Mouse (Mus musculus) megakaryocyte-erythroid progenitor cell, adult 5-6 weeks (primary cell): ENCODE measurements around the gene Mrpl4. TPM values are rescaled to one million over a fixed set of nuclear protein-coding genes. Genes with fewer than 3 reads are reported as not detected.
"Not testable (repeated sequence)": the region's sequence is repeated elsewhere in the genome, so short reads cannot be mapped to it uniquely, and the experiment has no call there.

Source experiments
- ATAC-seq: replicated peaks from 2 replicates; pipeline ENCODE4 v1.8.0; 2016; ENCODE audit warnings: mild to moderate bottlenecking, inconsistent platforms; ENCODE audit not compliant: severe bottlenecking, poor library complexity, low FRiP score, low TSS enrichment
- total RNA-seq, 2 experiments: library from RNA; stranded (forward) in 1 of 2; stranded (reverse) in 1 of 2; fragments of 200-1000, 215-1000 nt in 1 of 2; fragments of >200 nt in 1 of 2; fragmentation: Nextera tagmentation in 1 of 2; gene quantifications; 2 replicates each; pipeline ENCODE4 v1.2.3; 2014 to 2017

Mrpl4 gene
- total RNA-seq, 2 experiments from 2014 or later = 43.3 to 78.8 TPM

DNA sequence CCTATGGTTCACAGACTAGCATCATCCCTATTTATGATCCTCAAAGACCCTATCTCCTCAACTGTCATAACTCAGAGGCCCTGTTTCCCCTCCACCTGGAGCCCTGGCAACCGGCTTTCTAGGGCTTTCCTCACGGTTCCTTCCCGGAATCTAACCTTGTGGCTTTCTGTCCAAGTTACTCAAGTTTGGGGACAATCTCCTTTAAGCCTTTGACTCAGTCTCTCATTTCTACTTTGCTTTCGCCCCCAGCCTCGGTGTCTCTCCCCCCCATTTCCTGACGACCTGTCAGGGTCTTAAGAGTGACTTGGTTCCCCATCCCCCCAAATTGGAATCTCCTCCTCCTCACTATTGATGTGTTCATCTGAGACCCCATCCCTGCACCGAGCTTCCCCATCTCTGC is 30.0 kb downstream of the Mrpl4 start:
- no peak for ATAC-seq

DNA sequence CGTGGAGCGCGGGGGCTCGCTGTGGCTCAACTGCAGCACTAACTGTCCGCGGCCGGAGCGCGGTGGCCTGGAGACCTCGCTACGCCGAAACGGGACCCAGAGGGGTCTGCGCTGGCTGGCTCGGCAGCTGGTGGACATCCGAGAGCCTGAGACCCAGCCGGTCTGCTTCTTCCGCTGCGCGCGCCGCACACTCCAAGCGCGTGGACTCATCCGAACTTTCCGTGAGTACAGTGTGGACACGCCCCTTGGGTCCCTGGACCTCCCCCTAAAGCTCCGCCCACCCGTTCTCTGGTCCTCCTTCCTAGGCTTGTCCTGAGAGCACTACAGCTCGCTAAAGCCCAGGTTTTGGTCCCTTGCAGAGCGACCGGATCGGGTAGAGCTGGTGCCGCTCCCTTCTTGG is 30.6 kb downstream of the Mrpl4 start:
- peak; percentile 46 for ATAC-seq

DNA sequence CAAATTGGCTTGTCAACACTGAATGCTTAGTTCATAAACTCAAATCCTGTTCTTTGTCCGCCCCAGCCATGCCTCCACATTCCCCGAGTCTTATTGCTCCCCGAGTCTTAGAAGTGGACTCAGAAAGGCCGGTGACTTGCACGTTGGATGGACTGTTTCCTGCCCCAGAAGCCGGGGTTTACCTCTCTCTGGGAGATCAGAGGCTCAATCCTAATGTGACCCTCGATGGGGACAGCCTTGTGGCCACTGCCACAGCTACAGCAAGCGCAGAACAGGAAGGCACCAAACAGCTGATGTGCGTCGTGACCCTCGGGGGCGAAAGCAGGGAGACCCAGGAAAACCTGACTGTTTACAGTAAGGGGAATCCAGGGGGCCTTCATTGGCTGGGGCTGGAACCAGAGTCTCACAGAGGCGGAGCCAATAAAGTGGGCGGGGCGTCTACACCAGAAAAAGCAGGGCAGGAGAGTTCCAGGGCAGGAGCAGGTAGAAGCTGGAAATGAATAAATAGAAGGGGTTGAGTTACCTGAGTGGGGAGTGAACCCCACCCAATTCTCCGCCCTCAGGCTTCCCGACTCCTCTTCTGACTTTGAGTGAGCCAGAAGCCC is 32.0 kb downstream of the Mrpl4 start:
- no peak for ATAC-seq

DNA sequence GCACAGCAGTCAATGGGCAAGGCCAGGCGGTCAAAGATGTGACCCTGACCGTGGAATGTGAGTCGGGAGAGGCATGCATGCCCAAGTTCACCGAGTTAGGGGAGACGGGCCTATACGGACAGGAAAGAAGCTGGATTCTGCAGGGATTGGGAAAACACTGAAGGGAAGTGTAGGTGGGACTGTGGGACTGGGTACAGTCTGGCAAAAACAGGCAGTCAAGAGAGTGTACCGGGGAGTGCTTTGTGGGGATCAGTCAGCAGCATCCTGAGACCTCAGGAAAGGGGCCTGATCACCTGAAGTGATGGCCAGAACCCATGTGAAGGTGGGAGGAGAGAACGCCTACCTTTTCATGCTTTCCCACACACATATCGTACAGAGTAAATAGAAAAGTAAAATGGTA is 33.0 kb downstream of the Mrpl4 start:
- ATAC-seq = no peak

DNA sequence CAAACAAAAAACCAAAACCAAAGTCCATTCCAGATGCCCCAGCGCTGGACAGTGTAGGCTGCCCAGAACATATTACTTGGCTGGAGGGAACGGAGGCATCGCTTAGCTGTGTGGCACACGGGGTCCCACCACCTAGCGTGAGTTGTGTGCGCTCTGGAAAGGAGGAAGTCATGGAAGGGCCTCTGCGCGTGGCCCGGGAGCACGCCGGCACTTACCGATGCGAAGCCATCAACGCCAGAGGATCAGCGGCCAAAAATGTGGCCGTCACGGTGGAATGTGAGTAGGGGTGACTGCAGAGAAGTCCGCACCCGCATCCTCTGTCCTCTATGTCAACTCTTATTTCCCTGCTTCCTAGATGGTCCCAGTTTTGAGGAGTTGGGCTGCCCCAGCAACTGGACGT is 33.6 kb downstream of the Mrpl4 start:
- no peak for ATAC-seq

DNA sequence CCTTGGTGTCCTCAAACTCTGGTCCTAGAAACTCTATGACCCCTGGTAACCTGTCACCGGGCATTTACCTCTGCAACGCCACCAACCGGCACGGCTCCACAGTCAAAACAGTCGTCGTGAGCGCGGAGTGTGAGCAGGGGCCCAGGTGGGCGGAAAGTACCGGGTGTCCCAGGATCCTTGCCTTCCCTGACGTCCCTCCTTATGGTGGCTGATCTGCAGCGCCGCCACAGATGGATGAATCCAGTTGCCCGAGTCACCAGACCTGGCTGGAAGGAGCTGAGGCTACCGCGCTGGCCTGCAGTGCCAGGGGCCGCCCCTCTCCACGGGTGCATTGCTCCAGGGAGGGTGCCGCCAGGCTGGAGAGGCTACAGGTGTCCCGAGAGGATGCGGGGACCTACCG is 34.1 kb downstream of the Mrpl4 start:
- no peak for ATAC-seq

DNA sequence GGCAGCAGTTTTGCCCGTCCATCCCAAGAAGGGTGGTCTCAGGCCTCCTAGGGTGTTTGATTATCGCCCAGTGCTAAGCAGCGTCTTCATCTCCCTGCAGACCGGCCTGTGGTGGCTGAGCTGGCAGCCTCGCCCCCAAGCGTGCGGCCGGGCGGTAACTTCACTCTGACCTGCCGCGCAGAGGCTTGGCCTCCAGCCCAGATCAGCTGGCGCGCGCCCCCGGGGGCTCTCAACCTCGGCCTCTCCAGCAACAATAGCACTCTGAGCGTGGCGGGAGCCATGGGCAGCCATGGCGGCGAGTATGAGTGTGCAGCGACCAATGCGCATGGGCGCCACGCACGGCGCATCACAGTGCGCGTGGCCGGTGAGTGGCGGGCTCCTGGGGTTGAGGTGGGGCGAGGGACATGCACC is 34.9 kb downstream of the Mrpl4 start:
- no peak for ATAC-seq

DNA sequence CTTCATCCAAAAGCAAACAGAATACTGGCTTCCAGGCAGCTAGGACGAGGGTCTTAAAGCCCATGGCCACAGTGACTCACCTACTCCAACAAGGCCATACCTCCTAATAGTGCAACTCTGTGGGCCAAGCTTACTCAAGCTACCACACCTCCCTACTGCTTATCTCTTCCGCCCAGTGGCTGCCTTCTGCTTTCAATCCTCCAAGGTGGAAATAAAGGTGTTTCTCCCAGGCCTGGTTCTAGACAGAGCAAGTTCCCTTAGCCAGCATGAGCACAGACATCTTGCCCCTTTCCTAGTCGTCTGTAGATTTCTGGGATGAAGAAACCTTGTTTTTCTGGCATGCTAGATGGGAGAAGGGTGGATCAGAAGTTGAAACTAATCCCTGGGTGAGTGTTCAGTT is 37.2 kb downstream of the Mrpl4 start:
- ATAC-seq = peak; percentile 60

DNA sequence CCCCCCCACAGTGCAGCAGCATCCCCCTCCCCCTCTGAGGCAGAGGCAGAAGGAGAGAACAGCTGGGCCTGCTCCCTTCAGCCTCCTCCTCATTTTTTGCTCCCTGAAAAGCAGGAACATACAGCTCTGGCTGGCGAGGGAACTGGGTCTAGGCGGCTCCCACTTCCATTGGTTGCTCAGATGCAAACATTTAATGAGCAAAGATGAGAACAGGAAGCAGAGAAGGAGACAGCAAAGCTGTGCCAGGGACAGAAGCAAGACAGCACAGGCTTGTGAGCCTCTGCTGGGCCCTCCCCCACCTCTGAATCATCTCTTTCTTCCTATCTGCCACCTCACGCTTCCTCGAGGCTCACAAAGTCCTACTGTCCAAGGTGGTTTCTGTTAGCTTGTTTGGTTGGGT is 38.8 kb downstream of the Mrpl4 start:
- ATAC-seq = no peak

DNA sequence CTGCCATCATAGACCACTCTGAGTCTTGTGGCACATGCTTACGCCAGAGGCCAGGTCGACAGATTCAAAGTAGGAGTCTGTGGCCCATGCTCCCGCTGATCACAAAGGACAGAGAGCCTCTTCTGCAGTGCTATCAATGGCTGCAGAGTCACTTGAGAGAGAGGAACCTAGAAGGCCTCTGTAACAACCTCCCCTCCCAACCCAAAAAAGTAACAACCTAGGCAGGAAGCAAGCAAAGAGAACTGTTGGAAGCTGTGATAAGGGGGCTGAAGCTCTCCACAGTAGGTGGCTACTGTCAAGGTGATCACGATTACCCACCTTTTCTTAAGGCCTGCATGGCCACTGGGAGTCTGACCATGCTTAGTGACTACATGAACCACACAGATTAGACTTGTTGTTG is 41.0 kb downstream of the Mrpl4 start:
- ATAC-seq = no peak

DNA sequence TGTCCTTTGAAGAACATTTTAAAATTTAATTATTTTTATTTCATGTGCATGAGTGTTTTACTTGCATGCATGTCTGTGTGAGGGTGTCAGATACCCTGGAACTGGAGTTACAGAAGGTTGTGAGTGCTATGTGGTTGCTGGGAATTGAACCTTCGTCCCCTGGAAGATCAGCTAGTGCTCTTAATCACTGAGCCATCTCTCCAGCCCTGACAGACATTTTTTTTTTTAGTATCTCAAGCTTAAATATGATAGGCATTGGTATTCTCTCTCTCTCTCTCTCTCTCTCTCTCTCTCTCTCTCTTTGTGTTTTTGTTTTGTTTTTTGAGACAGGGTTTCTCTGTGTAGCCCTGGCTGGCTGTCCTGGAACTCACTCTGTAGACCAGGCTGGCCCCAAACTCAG is 42.2 kb downstream of the Mrpl4 start:
- not testable (repeated sequence) for ATAC-seq

DNA sequence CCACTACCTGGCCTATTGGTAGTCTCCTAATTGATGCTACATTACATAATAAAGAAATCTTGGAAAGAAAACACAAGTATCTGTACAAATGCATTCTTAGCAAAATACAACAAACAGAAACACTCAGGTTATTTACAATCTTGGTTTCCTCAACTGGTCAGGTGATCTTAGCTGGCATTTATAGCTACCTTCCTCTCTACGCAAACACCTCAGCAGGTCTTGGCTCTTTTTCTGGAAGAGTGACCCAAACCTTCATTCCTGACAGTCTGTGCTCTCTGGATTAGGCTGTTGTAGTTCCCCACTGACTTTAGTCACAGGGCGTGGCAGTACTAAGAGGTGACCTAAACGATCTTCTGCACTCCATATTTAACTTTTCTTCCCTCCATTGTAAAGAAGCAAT is 42.7 kb downstream of the Mrpl4 start:
- no peak for ATAC-seq

DNA sequence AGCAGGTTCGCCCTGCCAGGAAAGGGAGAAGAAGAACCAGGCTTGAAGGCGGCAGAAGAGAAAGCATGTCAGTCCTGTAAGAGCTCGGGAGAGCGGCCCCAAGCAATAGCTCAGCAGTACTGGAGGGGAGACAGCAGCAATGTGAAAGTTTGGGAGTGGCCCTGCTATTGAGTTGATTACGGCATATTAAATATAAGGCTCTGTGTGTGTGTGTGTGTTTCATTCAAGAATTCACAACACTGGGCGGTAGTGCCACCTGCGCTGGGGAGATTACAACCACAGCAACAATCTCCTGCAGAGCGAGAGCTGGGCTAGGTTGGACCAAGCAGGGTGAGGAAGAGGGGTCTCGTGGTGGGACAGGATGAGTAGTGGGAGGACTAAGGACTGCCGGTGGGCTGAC is 49.0 kb downstream of the Mrpl4 start:
- ATAC-seq = peak; percentile 96

Other genes starting within 250 kb of the Mrpl4 start
- gene Col5a3, start 187.7 kb upstream of the Mrpl4 start, total RNA-seq (2014; fragmentation: Nextera tagmentation) = not detected in 2 replicates
- gene Col5a3, start 187.7 kb upstream of the Mrpl4 start, total RNA-seq (2017) = not detected in 2 replicates
- not detected in 2 replicates for gene Rdh8, start 184.2 kb upstream of the Mrpl4 start, total RNA-seq (2014; fragmentation: Nextera tagmentation)
- not detected in 2 replicates for gene Rdh8, start 184.2 kb upstream of the Mrpl4 start, total RNA-seq (2017)
- gene A230050P20Rik, start 134.1 kb upstream of the Mrpl4 start, total RNA-seq (2014; fragmentation: Nextera tagmentation) = 37.9 and 44.3 TPM in 2 replicates
- 11.9 and 24.0 TPM in 2 replicates for gene A230050P20Rik, start 134.1 kb upstream of the Mrpl4 start, total RNA-seq (2017)
- 1.1 and 2.7 TPM in 2 replicates for gene Angptl6, start 123.0 kb upstream of the Mrpl4 start, total RNA-seq (2014; fragmentation: Nextera tagmentation)
- gene Angptl6, start 123.0 kb upstream of the Mrpl4 start, total RNA-seq (2017) = 0.42 TPM in 1 of 2 replicates, not detected in the other
- gene Ppan, start 114.6 kb upstream of the Mrpl4 start, total RNA-seq (2014; fragmentation: Nextera tagmentation) = 127 and 174 TPM in 2 replicates
- gene Ppan, start 114.6 kb upstream of the Mrpl4 start, total RNA-seq (2017) = 154 and 175 TPM in 2 replicates
- gene Eif3g, start 104.1 kb upstream of the Mrpl4 start, total RNA-seq (2014; fragmentation: Nextera tagmentation) = 308 and 325 TPM in 2 replicates
- 259 and 301 TPM in 2 replicates for gene Eif3g, start 104.1 kb upstream of the Mrpl4 start, total RNA-seq (2017)
- 163 and 192 TPM in 2 replicates for gene Dnmt1, start 42.9 kb upstream of the Mrpl4 start, total RNA-seq (2014; fragmentation: Nextera tagmentation)
- gene Dnmt1, start 42.9 kb upstream of the Mrpl4 start, total RNA-seq (2017) = 190 and 210 TPM in 2 replicates
- gene S1pr2, start 26.0 kb upstream of the Mrpl4 start, total RNA-seq (2014; fragmentation: Nextera tagmentation) = 1.7 and 3.4 TPM in 2 replicates
- 0.46 TPM in 1 of 2 replicates, not detected in the other for gene S1pr2, start 26.0 kb upstream of the Mrpl4 start, total RNA-seq (2017)
- 1.9 and 3.4 TPM in 2 replicates for gene Icam1, start 13.2 kb downstream of the Mrpl4 start, total RNA-seq (2014; fragmentation: Nextera tagmentation)
- 3.6 TPM in 2 replicates for gene Icam1, start 13.2 kb downstream of the Mrpl4 start, total RNA-seq (2017)
- gene Icam4, start 26.6 kb downstream of the Mrpl4 start, total RNA-seq (2014; fragmentation: Nextera tagmentation) = 34.3 and 38.9 TPM in 2 replicates
- gene Icam4, start 26.6 kb downstream of the Mrpl4 start, total RNA-seq (2017) = 16.3 and 40.0 TPM in 2 replicates
- 1.1 and 1.2 TPM in 2 replicates for gene Icam5, start 29.3 kb downstream of the Mrpl4 start, total RNA-seq (2014; fragmentation: Nextera tagmentation)
- gene Icam5, start 29.3 kb downstream of the Mrpl4 start, total RNA-seq (2017) = 0.05 and 0.27 TPM in 2 replicates
- gene Zglp1, start 64.4 kb downstream of the Mrpl4 start, total RNA-seq (2014; fragmentation: Nextera tagmentation) = 10.2 TPM in 1 of 2 replicates, not detected in the other
- 1.7 TPM in 1 of 2 replicates, not detected in the other for gene Zglp1, start 64.4 kb downstream of the Mrpl4 start, total RNA-seq (2017)
- gene Gm49373, start 70.4 kb downstream of the Mrpl4 start, total RNA-seq (2014; fragmentation: Nextera tagmentation) = 4.5 TPM in 1 of 2 replicates, not detected in the other
- gene Gm49373, start 70.4 kb downstream of the Mrpl4 start, total RNA-seq (2017) = not detected in 2 replicates
- 66.9 and 79.7 TPM in 2 replicates for gene Fdx1l, start 70.9 kb downstream of the Mrpl4 start, total RNA-seq (2014; fragmentation: Nextera tagmentation)
- gene Fdx1l, start 70.9 kb downstream of the Mrpl4 start, total RNA-seq (2017) = 60.6 and 70.5 TPM in 2 replicates
- gene Gm38431, start 89.3 kb downstream of the Mrpl4 start, total RNA-seq (2014; fragmentation: Nextera tagmentation) = 38.6 and 39.7 TPM in 2 replicates
- 5.9 and 15.6 TPM in 2 replicates for gene Gm38431, start 89.3 kb downstream of the Mrpl4 start, total RNA-seq (2017)
- gene Raver1, start 89.3 kb downstream of the Mrpl4 start, total RNA-seq (2014; fragmentation: Nextera tagmentation) = 66.3 and 81.1 TPM in 2 replicates
- gene Raver1, start 89.3 kb downstream of the Mrpl4 start, total RNA-seq (2017) = 12.9 and 16.8 TPM in 2 replicates
- 24.9 and 40.0 TPM in 2 replicates for gene Tyk2, start 128.5 kb downstream of the Mrpl4 start, total RNA-seq (2014; fragmentation: Nextera tagmentation)
- 13.2 and 14.4 TPM in 2 replicates for gene Tyk2, start 128.5 kb downstream of the Mrpl4 start, total RNA-seq (2017)
- 182 and 193 TPM in 2 replicates for gene Cdc37, start 147.2 kb downstream of the Mrpl4 start, total RNA-seq (2014; fragmentation: Nextera tagmentation)
- 385 and 442 TPM in 2 replicates for gene Cdc37, start 147.2 kb downstream of the Mrpl4 start, total RNA-seq (2017)
- 23.5 and 24.3 TPM in 2 replicates for gene Pde4a, start 163.0 kb downstream of the Mrpl4 start, total RNA-seq (2014; fragmentation: Nextera tagmentation)
- gene Pde4a, start 163.0 kb downstream of the Mrpl4 start, total RNA-seq (2017) = 2.2 and 3.8 TPM in 2 replicates
- 25.3 and 27.2 TPM in 2 replicates for gene Keap1, start 236.6 kb downstream of the Mrpl4 start, total RNA-seq (2014; fragmentation: Nextera tagmentation)
- 32.7 and 39.8 TPM in 2 replicates for gene Keap1, start 236.6 kb downstream of the Mrpl4 start, total RNA-seq (2017)
- gene S1pr5, start 245.7 kb downstream of the Mrpl4 start, total RNA-seq (2014; fragmentation: Nextera tagmentation) = 0.59 TPM in 1 of 2 replicates, not detected in the other
- 1.1 TPM in 1 of 2 replicates, not detected in the other for gene S1pr5, start 245.7 kb downstream of the Mrpl4 start, total RNA-seq (2017)